Mouse (Mus musculus) ES-E14 (cell line): Measurements from ENCODE around the gene Nfx1.

Source experiments
- ZC3H11A ChIP-seq: IDR thresholded peaks from 2 replicates; pipeline ENCODE4 v1.6.1; 2012; ENCODE audit warnings: low read depth, mild to moderate bottlenecking, inconsistent platforms, low read length, borderline replicate concordance
- ZNF384 ChIP-seq: IDR thresholded peaks from 2 replicates; pipeline ENCODE4 v1.6.1; 2012; ENCODE audit warnings: low read depth, low read length, inconsistent platforms

- TF ChIP-seq ZNF384 (no peak), ZC3H11A (no peak)
These were observed 37.0 kb upstream of the Nfx1 start for GRCm38 (mm10) chr4:40933694-40934093.
